In the genomic region with DNA sequence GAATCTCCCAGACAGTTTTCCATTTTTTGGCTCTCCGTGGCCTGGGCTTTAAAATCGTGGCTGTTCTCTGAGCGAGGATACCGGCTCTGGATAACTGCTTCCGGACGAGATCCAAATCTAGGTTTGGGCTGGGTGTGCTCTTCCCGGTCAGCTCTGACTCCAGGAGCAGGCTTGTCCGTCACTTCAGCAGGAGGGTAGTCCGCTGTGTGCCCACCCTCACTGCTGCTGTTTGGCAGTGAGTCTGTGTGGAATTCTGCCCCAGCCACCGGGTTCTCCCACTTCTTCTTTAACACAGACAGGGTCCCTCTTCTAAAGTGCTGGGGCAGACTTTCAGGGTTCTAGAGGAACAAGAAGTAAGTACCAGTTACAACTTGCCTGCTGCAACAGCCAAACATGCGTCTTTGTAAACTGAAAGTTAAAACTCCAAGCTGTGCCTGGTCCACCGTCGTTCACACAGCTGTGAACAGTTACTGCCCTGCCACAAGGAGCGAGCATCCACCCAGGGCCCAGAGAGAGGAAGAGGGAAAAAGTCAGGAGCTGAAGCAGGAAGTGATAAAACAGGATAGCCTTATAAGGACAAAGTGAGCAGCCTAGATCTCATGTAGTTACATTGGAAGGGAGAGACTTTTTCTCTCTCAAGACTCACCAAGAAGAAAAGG, we compare ENCODE assay signal across 8 mouse cellular contexts. TPM values are rescaled to one million over a fixed set of nuclear protein-coding genes. Genes with fewer than 3 reads are reported as not detected.
DNase-seq lines count a peak whose midpoint lies in the region; ATAC-seq and TF ChIP-seq lines count a peak whose summit lies in the region.

No protein-coding gene starts in this region.

- H3K27me3 ChIP-seq in embryonic facial prominence, embryonic 14.5 days (replicated peaks; ENCODE audit: control insufficient read depth, insufficient read depth, low read length): no peaks in the 10 kb centered on the region
- H3K27me3 ChIP-seq in heart, embryonic 15.5 days: no peaks in the 10 kb centered on the region
- no peaks in the 10 kb centered on the region for H3K27me3 ChIP-seq in limb, embryonic 11.5 days (ENCODE audit: control insufficient read depth, insufficient read depth, low read length)
- H3K27me3 ChIP-seq in midbrain, embryonic 12.5 days: no peaks in the 10 kb centered on the region
- H3K27me3 ChIP-seq in cerebellum, adult 2 months (ENCODE audit: control insufficient read depth, insufficient read depth, low read length): no peaks in the 10 kb centered on the region

- 9% methylated on average over 14 of the region's 14 CpGs for WGBS in embryonic facial prominence, embryonic 14.5 days
- 9% methylated on average over 14 of the region's 14 CpGs for WGBS in heart, embryonic 15.5 days
- WGBS in limb, embryonic 11.5 days: 14% methylated on average over 14 of the region's 14 CpGs
- 68% methylated on average over 14 of the region's 14 CpGs for WGBS in midbrain, embryonic 12.5 days
- WGBS in cerebellum, adult 2 months: 73% methylated on average over 14 of the region's 14 CpGs

- no peak for TF ChIP-seq CTCF in cerebellum, adult 2 months (IDR thresholded peaks at IDR 0.05; ENCODE audit: borderline replicate concordance, insufficient read depth, low read depth, low read length)

- H3K9me3 ChIP-seq in embryonic facial prominence, embryonic 14.5 days (ENCODE audit: control insufficient read depth, low read length): no peaks in the 10 kb centered on the region
- H3K9me3 ChIP-seq in heart, embryonic 15.5 days (replicated peaks): no peaks in the 10 kb centered on the region
- peaks cover 2% of the 10 kb centered on the region; the same call in 1 of the 2 replicates for H3K9me3 ChIP-seq in limb, embryonic 11.5 days (ENCODE audit: control insufficient read depth, low read length)
- H3K9me3 ChIP-seq in midbrain, embryonic 12.5 days: no peaks in the 10 kb centered on the region

- ATAC-seq in embryonic facial prominence, embryonic 14.5 days (ENCODE audit: low read depth): peak; percentile 38; the same call in 1 of the 2 replicates
- ATAC-seq in heart, embryonic 15.5 days (replicated peaks; ENCODE audit: insufficient number of reproducible peaks, insufficient read depth, low FRiP score, low read depth): peak; percentile 67; the same call in 1 of the 2 replicates
- ATAC-seq in limb, embryonic 11.5 days (ENCODE audit: insufficient number of reproducible peaks, low FRiP score, low TSS enrichment, low read depth): no peak
- no peak for ATAC-seq in midbrain, embryonic 12.5 days (ENCODE audit: low FRiP score, low read depth)

- peaks cover 12% of the 10 kb centered on the region for H3K4me1 ChIP-seq in embryonic facial prominence, embryonic 14.5 days (ENCODE audit: control insufficient read depth, insufficient read depth, low read length)
- H3K4me1 ChIP-seq in heart, embryonic 15.5 days (replicated peaks): peaks cover 6% of the 10 kb centered on the region
- 0 out of 2 replicates have a peak, but pooled peaks cover 2% of the 10 kb centered on the region for H3K4me1 ChIP-seq in limb, embryonic 11.5 days (ENCODE audit: control insufficient read depth, insufficient read depth, low read length)
- H3K4me1 ChIP-seq in midbrain, embryonic 12.5 days: peaks cover 38% of the 10 kb centered on the region
- no peaks in the 10 kb centered on the region; the same call in 1 of the 2 replicates for H3K4me1 ChIP-seq in cerebellum, adult 2 months (ENCODE audit: control insufficient read depth, insufficient read depth, low read length)

- peak overlapping the region; percentile 56 for H3K4me3 ChIP-seq in embryonic facial prominence, embryonic 14.5 days (ENCODE audit: low read depth, low read length)
- H3K4me3 ChIP-seq in heart, embryonic 15.5 days: peak overlapping the region; percentile 54
- peak overlapping the region; percentile 67 for H3K4me3 ChIP-seq in limb, embryonic 11.5 days (ENCODE audit: low read depth, low read length)
- peak overlapping the region; percentile 22 for H3K4me3 ChIP-seq in midbrain, embryonic 12.5 days
- H3K4me3 ChIP-seq in cerebellum, adult 2 months (replicated peaks; ENCODE audit: insufficient read depth, low read depth, low read length): no peak overlapping the region

- peak overlapping the region; percentile 77 for H3K4me2 ChIP-seq in embryonic facial prominence, embryonic 14.5 days (ENCODE audit: low read depth, low read length)
- peak overlapping the region; percentile 62 for H3K4me2 ChIP-seq in heart, embryonic 15.5 days
- peak overlapping the region; percentile 87 for H3K4me2 ChIP-seq in limb, embryonic 11.5 days (ENCODE audit: low read depth, severe bottlenecking)
- H3K4me2 ChIP-seq in midbrain, embryonic 12.5 days (replicated peaks): peak overlapping the region; percentile 37

- peak overlapping the region; percentile 99 for H3K27ac ChIP-seq in embryonic facial prominence, embryonic 14.5 days (replicated peaks; ENCODE audit: low read depth, low read length)
- peak overlapping the region; percentile 90 for H3K27ac ChIP-seq in heart, embryonic 15.5 days
- H3K27ac ChIP-seq in limb, embryonic 11.5 days (replicated peaks; ENCODE audit: low read depth, low read length): peak overlapping the region; percentile 98
- H3K27ac ChIP-seq in midbrain, embryonic 12.5 days (replicated peaks): peak overlapping the region; percentile 88
- H3K27ac ChIP-seq in cerebellum, adult 2 months (ENCODE audit: insufficient read depth, low read length): no peak overlapping the region

- no peak for TF ChIP-seq POLR2A in cerebellum, adult 2 months (IDR thresholded peaks at IDR 0.05; ENCODE audit: borderline replicate concordance, insufficient read depth, low read length)

- H3K36me3 ChIP-seq in embryonic facial prominence, embryonic 14.5 days (ENCODE audit: control insufficient read depth, insufficient read depth, low read length): peaks cover 13% of the 10 kb centered on the region
- H3K36me3 ChIP-seq in heart, embryonic 15.5 days: peaks cover 4% of the 10 kb centered on the region; the same call in 1 of the 2 replicates
- H3K36me3 ChIP-seq in limb, embryonic 11.5 days (ENCODE audit: control insufficient read depth, insufficient read depth, low read length): peaks cover 5% of the 10 kb centered on the region
- no peaks in the 10 kb centered on the region for H3K36me3 ChIP-seq in midbrain, embryonic 12.5 days

- peak overlapping the region; percentile 85 for H3K9ac ChIP-seq in embryonic facial prominence, embryonic 14.5 days (ENCODE audit: low read depth, low read length)
- peak overlapping the region; percentile 62 for H3K9ac ChIP-seq in heart, embryonic 15.5 days
- peak overlapping the region; percentile 88 for H3K9ac ChIP-seq in limb, embryonic 11.5 days (ENCODE audit: low read length)
- H3K9ac ChIP-seq in midbrain, embryonic 12.5 days (replicated peaks): no peak overlapping the region; the same call in 1 of the 2 replicates

- peak; percentile 90 for DNase-seq in NIH3T3 (ENCODE audit: low read depth)
- DNase-seq in embryonic facial prominence, embryonic 14.5 days (ENCODE audit: low spot score): peak; percentile 88
- peak; percentile 80 for DNase-seq in limb, embryonic 11.5 days (ENCODE audit: low spot score)
- no peak for DNase-seq in cerebellum, adult 2 months
- no peak for DNase-seq in layer of hippocampus, adult 9-10 months (ENCODE audit: low spot score)
- DNase-seq in retina, embryonic 14.5 days (ENCODE audit: low spot score): no peak

RNA-seq across cellular contexts. Expression of gene Cers5, which starts 47.1 kb away (rescaled TPM):
- 70.3 and 81.1 TPM in 2 replicates for polyA plus RNA-seq in embryonic facial prominence, embryonic 14.5 days (2014; fragmentation: Nextera tagmentation; extraction: Ambion mirVana)
- 47.6 and 51.1 TPM in 2 replicates for polyA plus RNA-seq in heart, embryonic 15.5 days (2015; fragmentation: Nextera tagmentation; extraction: Ambion mirVana)
- 70.9 and 75.3 TPM in 2 replicates for polyA plus RNA-seq in limb, embryonic 11.5 days (2014; fragmentation: Nextera tagmentation; extraction: Ambion mirVana)
- polyA plus RNA-seq in midbrain, embryonic 12.5 days (2016; fragmentation: Nextera tagmentation; extraction: Ambion mirVana): 57.4 and 59.6 TPM in 2 replicates
- 40.2 and 45.5 TPM in 2 replicates for polyA plus RNA-seq in cerebellum, adult 2 months (2012; rRNA removed)

RNA-seq across cellular contexts. Expression of gene Lima1, which starts 55.5 kb away (rescaled TPM):
- polyA plus RNA-seq in embryonic facial prominence, embryonic 14.5 days (2014; fragmentation: Nextera tagmentation; extraction: Ambion mirVana): 66.6 and 72.6 TPM in 2 replicates
- polyA plus RNA-seq in heart, embryonic 15.5 days (2015; fragmentation: Nextera tagmentation; extraction: Ambion mirVana): 17.9 and 23.9 TPM in 2 replicates
- 72.9 and 77.3 TPM in 2 replicates for polyA plus RNA-seq in limb, embryonic 11.5 days (2014; fragmentation: Nextera tagmentation; extraction: Ambion mirVana)
- polyA plus RNA-seq in midbrain, embryonic 12.5 days (2016; fragmentation: Nextera tagmentation; extraction: Ambion mirVana): 25.3 and 27.5 TPM in 2 replicates
- 12.3 and 13.5 TPM in 2 replicates for polyA plus RNA-seq in cerebellum, adult 2 months (2012; rRNA removed)

Comparison
In these comparisons a context has a peak if more than half of its experiments do, and no peak if none do; other contexts are left out.
1. DNase-seq: peak in NIH3T3 (single experiment), embryonic facial prominence, embryonic 14.5 days (single experiment) and limb, embryonic 11.5 days (single experiment); none in cerebellum, adult 2 months (0 of 2), layer of hippocampus, adult 9-10 months (single experiment) and retina, embryonic 14.5 days (single experiment).
2. ATAC-seq: peak in embryonic facial prominence, embryonic 14.5 days (single experiment) and heart, embryonic 15.5 days (single experiment); none in limb, embryonic 11.5 days (single experiment) and midbrain, embryonic 12.5 days (single experiment).
3. H3K4me2 ChIP-seq: peak in every context shown above with its lines; median percentile 87 in limb, embryonic 11.5 days; 77 in embryonic facial prominence, embryonic 14.5 days; 62 in heart, embryonic 15.5 days; 37 in midbrain, embryonic 12.5 days.